Mouse (Mus musculus) brain, embryonic 14.5 days (tissue): ENCODE data around the gene Cpd.

Source experiments
- CTCF ChIP-seq: fragments of 200-500 bp; IDR thresholded peaks from 2 replicates; pipeline ENCODE4 v1.5.1; 2012; ENCODE audit warnings: inconsistent platforms, mild to moderate bottlenecking, moderate library complexity, borderline replicate concordance; ENCODE audit not compliant: insufficient read depth, insufficient read length; ENCODE audit errors: extremely low read depth
- POLR2A ChIP-seq: fragments of 200-500 bp; IDR thresholded peaks from 2 replicates; pipeline ENCODE4 v1.6.1; 2012; ENCODE audit warnings: mild to moderate bottlenecking, inconsistent platforms, borderline replicate concordance; ENCODE audit not compliant: poor library complexity, insufficient read depth, insufficient read length, severe bottlenecking; ENCODE audit errors: extremely low read depth

DNA sequence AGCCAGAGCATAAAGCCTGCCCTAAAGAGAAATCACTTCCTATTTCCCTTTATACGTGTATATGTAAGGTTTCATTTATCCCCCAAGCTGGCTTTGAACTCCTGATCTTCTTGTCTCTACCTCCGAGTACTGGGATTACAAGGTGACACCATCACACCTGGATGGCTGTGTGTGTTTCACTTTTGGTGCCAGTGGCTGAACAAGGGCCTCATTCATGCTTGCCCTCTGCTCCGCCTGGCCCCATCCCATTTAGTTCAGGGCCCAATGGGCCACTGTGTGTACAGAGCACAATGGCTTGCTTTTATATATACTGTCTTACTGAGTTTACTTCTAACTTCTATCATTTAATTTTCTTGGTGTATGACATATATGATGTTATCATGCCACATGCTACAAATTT is 94.5 kb downstream of the Cpd start:
- TF ChIP-seq CTCF, result no peak
- TF ChIP-seq POLR2A, result no peak
